Mouse (Mus musculus) neural tube, embryonic 11.5 days (tissue): ENCODE data around the gene Rnls. TPM values are rescaled to one million over a fixed set of nuclear protein-coding genes. Genes with fewer than 3 reads are reported as not detected.

Experiments used
- ATAC-seq: fragments of 200-750 bp; cut with Nextera tagmentation; 2 replicates; pipeline ENCODE4 v1.8.0; 2017; ENCODE audit warnings: moderate number of reproducible peaks, mild to moderate bottlenecking, moderate TSS enrichment, moderate library complexity; ENCODE audit not compliant: insufficient read depth, low FRiP score, low TSS enrichment
- DNase-seq: peaks from one replicate; pipeline ENCODE4 v3.0.0-alpha.2; 2015; ENCODE audit warnings: low spot score
- H3K27ac ChIP-seq: fragments of 300-500 bp; sonication (generic); 2 replicates; pipeline ENCODE4 v1.5.1; 2014; ENCODE audit warnings: low read depth, mild to moderate bottlenecking, low read length
- H3K27me3 ChIP-seq: fragments of 300-500 bp; sonication (generic); 2 replicates; pipeline ENCODE4 v1.6.1; 2014; ENCODE audit warnings: mild to moderate bottlenecking, low read length, mixed read lengths; ENCODE audit not compliant: control insufficient read depth, insufficient read depth
- H3K36me3 ChIP-seq: fragments of 300-500 bp; sonication (generic); 2 replicates; pipeline ENCODE4 v1.6.1; 2014; ENCODE audit warnings: mild to moderate bottlenecking, low read length, moderate library complexity, mixed read lengths; ENCODE audit not compliant: control insufficient read depth, insufficient read depth
- H3K4me1 ChIP-seq: fragments of 300-500 bp; sonication (generic); 2 replicates; pipeline ENCODE4 v1.6.1; 2014; ENCODE audit warnings: low read length, mixed read lengths; ENCODE audit not compliant: control insufficient read depth, insufficient read depth
- H3K4me2 ChIP-seq: fragments of 300-500 bp; sonication (generic); 2 replicates; pipeline ENCODE4 v1.6.1; 2014; ENCODE audit warnings: low read depth, mild to moderate bottlenecking, moderate library complexity
- H3K4me3 ChIP-seq: fragments of 300-500 bp; sonication (generic); 2 replicates; pipeline ENCODE4 v1.5.1; 2014; ENCODE audit warnings: low read depth, low read length
- H3K9ac ChIP-seq: fragments of 300-500 bp; sonication (generic); 2 replicates; pipeline ENCODE4 v1.6.1; 2014; ENCODE audit warnings: mild to moderate bottlenecking, low read length
- H3K9me3 ChIP-seq: fragments of 300-500 bp; sonication (generic); 2 replicates; pipeline ENCODE4 v1.6.1; 2016; ENCODE audit warnings: low read length; ENCODE audit not compliant: control insufficient read depth
- WGBS: fragments of 180-500 bp; shearing (Covaris S2); extraction: QIAGEN DNeasy Blood & Tissue Kit; methylation state at CpG from one replicate; pipeline ENCODE4 v1.1.7; 2014; 5-methylcytosine and 5-hydroxymethylcytosine counted together
- polyA plus RNA-seq: library from polyadenylated mRNA; unstranded; fragments of >200 nt; fragmentation: Nextera tagmentation; extraction: Ambion mirVana; gene quantifications from 2 replicates; pipeline ENCODE4 v1.2.1, GENCODE M21; 2014

Gene Rnls
- polyA plus RNA-seq, 1 experiment from 2014 or later = 8.2 TPM

DNA sequence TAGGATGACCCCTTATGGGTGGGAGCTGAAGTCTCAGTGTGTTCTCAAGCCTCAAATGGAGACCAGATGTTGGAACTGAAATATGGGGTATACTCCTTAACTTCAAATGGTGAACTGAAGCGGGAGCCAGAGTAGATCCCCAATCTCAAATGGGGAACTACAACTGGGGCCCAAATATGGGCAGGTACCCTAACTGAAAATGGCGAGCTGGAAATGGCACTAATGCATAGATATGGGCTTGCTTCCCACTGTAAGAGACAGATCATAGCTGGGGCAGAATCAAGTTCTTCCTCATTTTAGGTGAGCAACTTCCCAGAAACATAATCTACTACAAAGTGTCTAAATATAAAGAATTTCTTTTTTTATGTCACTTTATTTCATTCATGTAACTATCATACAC, 121.9 kb downstream of the Rnls start:
- H3K4me2 ChIP-seq = no peak overlapping the region
- no peak overlapping the region for H3K4me3 ChIP-seq
- no peaks in the 10 kb centered on the region for H3K27me3 ChIP-seq
- H3K27ac ChIP-seq = no peak overlapping the region
- 83% methylated on average over 2 of the region's 2 CpGs for WGBS
- H3K9me3 ChIP-seq = no peaks in the 10 kb centered on the region
- ATAC-seq (no peak), DNase-seq (no peak)
- no peaks in the 10 kb centered on the region for H3K4me1 ChIP-seq
- no peaks in the 10 kb centered on the region for H3K36me3 ChIP-seq
- no peak overlapping the region for H3K9ac ChIP-seq

DNA sequence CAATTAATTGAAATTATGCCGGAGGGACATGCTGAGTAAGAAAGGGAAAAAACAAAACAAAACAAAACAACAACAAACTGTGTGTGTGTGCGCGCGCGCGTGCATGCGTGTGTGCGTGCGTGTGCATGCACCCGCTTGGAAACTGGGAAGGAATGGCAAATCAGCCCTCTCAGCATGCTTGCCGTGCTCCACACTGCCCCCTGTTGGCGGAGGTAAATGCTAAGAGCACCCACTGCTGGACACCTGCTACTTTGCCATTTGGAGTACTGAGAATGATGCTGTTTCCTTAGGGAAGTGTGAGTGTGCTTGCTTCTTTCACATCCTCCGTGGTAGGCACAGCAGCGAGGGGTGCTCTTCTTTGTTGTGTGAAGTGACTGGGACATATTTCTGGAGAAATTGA, 124.1 kb downstream of the Rnls start:
- Histone ChIP-seq H3K27me3 (no peaks in the 10 kb centered on the region), H3K9me3 (no peaks in the 10 kb centered on the region), H3K4me2 (no peak overlapping the region), H3K36me3 (no peaks in the 10 kb centered on the region), H3K9ac (no peak overlapping the region), H3K27ac (no peak overlapping the region), H3K4me3 (no peak overlapping the region), H3K4me1 (no peaks in the 10 kb centered on the region)
- ATAC-seq = no peak
- DNase-seq = no peak
- 87% methylated on average over 14 of the region's 14 CpGs for WGBS

DNA sequence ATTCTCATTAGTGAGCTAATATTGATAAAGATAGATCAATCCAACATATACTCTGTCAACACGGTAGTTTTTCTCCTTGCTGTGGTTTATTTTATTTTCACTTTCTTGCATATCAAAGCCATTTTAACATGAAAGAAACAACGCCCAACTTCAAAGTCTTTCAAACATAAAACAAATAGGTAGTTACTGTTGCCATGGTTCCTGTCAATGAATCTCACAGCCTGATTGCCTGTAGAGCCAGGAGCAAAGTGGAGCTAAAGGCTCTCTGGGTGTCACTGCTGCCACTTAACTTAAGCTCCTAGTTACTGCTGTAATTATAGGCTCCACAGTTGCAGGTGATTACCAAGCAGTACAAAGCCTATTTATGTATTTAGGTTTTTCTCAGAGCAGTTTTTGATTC, 126.8 kb downstream of the Rnls start:
- no peaks in the 10 kb centered on the region for H3K4me1 ChIP-seq
- H3K27ac ChIP-seq = no peak overlapping the region
- ATAC-seq (no peak), DNase-seq (no peak)
- no peak overlapping the region for H3K4me2 ChIP-seq
- no peak overlapping the region for H3K4me3 ChIP-seq
- no peaks in the 10 kb centered on the region for H3K9me3 ChIP-seq
- WGBS = 5% methylated on average over 2 of the region's 2 CpGs
- H3K27me3 ChIP-seq = no peaks in the 10 kb centered on the region
- no peak overlapping the region for H3K9ac ChIP-seq
- H3K36me3 ChIP-seq = no peaks in the 10 kb centered on the region

DNA sequence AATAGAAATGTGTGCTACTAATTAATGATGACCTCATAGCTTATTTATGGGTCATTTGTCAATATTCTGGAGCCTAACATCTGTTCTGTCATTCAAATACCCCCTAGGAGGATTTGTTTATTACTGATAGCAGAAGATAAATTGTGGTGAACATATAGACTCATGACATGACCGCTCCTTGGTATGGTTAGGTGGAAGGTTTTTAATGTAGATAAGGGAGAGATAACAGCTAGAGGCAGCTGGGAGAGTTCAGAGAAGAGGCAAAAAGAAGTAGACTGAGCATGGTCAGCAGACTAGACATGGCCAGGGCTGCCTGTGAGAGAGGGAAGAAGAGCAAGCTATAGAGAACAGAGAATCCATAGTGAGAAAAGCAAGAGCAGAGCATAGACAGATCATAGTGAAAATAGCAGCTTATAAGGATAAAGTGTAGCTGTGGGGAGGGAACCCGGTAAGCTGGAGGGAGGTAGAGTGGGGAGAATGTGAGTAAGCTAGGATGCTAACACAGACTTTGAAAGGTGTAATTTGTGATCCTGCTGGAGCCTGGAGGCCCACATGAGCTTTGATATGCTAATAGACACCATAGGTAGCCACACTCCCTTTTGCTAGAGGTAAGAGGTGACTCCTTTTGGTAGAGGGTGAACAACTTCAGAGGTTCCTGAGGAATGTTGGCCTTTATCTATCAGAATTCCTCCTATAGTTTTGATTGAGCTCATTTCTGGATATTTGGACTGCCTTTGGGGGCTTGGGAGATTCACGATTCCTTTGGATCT, 127.7 kb downstream of the Rnls start:
- Histone ChIP-seq H3K4me1 (no peaks in the 10 kb centered on the region), H3K27ac (no peak overlapping the region), H3K4me2 (no peak overlapping the region), H3K4me3 (no peak overlapping the region), H3K36me3 (no peaks in the 10 kb centered on the region), H3K9me3 (no peaks in the 10 kb centered on the region), H3K9ac (no peak overlapping the region), H3K27me3 (no peaks in the 10 kb centered on the region)
- 34% methylated on average over 3 of the region's 3 CpGs for WGBS
- ATAC-seq (no peak), DNase-seq (no peak)

DNA sequence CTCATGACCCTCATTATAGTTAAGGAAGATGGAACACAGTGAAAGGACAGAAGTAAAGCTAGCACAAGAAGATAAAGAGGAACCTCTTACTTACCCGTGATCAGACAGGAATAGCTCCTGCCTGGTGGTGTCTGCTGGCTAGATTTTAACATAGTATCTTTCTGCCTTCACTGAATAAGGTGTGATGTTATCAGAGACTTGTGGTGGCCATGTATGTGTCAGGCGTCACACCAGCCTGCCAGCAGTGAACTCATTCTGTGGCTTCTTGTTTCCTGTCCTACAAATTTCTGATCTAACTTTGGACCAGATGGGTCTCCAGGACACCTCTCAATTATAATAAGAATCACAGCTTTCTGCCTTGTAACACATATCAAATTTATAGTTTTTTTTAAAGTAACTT, 129.7 kb downstream of the Rnls start:
- no peak overlapping the region for H3K9ac ChIP-seq
- no peak overlapping the region for H3K27ac ChIP-seq
- no peak overlapping the region for H3K4me2 ChIP-seq
- H3K27me3 ChIP-seq = no peaks in the 10 kb centered on the region
- H3K36me3 ChIP-seq = no peaks in the 10 kb centered on the region
- H3K4me1 ChIP-seq = no peaks in the 10 kb centered on the region
- no peaks in the 10 kb centered on the region for H3K9me3 ChIP-seq
- no peak for ATAC-seq
- WGBS = 81% methylated on average over 2 of the region's 2 CpGs
- no peak overlapping the region for H3K4me3 ChIP-seq
- DNase-seq = no peak

DNA sequence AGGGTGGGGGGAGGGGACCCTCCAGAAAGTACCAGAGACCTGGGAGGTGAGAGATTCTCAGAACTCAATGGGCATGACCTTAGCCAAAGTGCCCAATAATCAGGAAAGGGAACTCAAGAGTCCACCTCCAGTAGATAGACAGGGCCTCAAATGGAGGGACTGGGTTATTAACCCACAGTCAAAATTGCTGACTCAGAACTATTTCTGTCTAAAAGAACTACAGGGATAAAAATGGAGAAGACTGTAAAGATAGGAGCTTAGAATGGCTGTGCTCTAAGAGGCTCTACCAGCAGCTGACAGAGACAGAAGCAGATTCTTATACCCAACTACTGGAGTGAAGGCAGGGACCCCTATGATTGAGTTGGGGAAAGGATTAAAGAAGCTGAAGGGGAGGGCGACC, 132.9 kb downstream of the Rnls start:
- Histone ChIP-seq H3K27me3 (no peaks in the 10 kb centered on the region), H3K27ac (no peak overlapping the region), H3K36me3 (no peaks in the 10 kb centered on the region), H3K4me2 (no peak overlapping the region), H3K4me1 (no peaks in the 10 kb centered on the region), H3K9me3 (no peaks in the 10 kb centered on the region), H3K4me3 (no peak overlapping the region), H3K9ac (no peak overlapping the region)
- WGBS = 68% methylated on average over 1 of the region's 1 CpGs
- no peak for DNase-seq
- ATAC-seq = no peak

DNA sequence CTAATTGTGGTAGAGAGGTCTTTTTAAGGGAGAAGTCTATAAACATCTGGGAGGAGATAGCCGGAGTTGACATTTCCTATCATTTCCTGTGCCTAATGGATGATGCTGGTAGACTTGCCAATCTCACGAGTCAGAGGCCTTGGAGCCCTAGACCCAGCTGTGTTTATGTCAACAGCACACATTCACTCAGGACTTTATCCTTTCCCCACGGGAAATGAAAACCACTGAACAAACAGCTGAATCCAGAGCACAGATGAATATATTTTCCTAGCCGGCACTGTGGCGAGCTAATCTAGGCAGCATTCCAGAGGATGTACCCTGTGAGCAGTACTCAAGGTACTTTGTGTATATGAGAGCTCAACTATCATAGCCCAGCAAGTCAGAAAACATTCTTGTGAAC, 138.2 kb downstream of the Rnls start:
- Histone ChIP-seq H3K9ac (no peak overlapping the region), H3K27me3 (no peaks in the 10 kb centered on the region), H3K4me1 (no peaks in the 10 kb centered on the region), H3K9me3 (no peaks in the 10 kb centered on the region), H3K27ac (no peak overlapping the region), H3K36me3 (no peaks in the 10 kb centered on the region), H3K4me2 (no peak overlapping the region), H3K4me3 (no peak overlapping the region)
- WGBS = 73% methylated on average over 5 of the region's 5 CpGs
- DNase-seq (no peak), ATAC-seq (no peak)

GRCm38 (mm10) chr19:33252226-33252625, 139.9 kb downstream of the Rnls start:
- Histone ChIP-seq H3K36me3 (no peaks in the 10 kb centered on the region), H3K4me3 (no peak overlapping the region), H3K9ac (no peak overlapping the region), H3K9me3 (no peaks in the 10 kb centered on the region), H3K27ac (no peak overlapping the region), H3K4me2 (no peak overlapping the region), H3K4me1 (no peaks in the 10 kb centered on the region), H3K27me3 (no peaks in the 10 kb centered on the region)
- 87% methylated on average over 5 of the region's 5 CpGs for WGBS
- DNase-seq = no peak
- ATAC-seq = no peak

DNA sequence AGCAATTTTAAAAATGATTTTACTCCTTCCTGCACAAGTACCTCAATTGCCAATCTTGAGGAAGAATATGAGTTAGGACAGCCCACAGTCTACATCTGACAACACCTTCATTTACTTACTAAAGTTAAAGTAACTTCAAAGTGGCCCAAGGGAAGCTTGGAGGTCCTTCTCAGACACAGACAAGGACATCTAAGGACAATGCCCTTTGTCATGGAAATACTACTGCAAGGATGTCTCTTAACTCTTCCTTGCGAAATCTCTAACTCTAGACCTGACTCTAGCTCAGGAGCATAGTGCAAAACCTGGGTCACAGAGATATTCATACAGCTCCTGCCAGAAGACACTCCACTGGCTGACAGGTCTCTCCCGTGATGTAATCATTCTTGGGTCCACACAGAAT, 147.9 kb downstream of the Rnls start:
- ATAC-seq (no peak), DNase-seq (no peak)
- Histone ChIP-seq H3K36me3 (no peaks in the 10 kb centered on the region), H3K9ac (no peak overlapping the region), H3K4me1 (no peaks in the 10 kb centered on the region), H3K4me3 (no peak overlapping the region), H3K27ac (no peak overlapping the region), H3K4me2 (no peak overlapping the region), H3K27me3 (no peaks in the 10 kb centered on the region), H3K9me3 (no peaks in the 10 kb centered on the region)
- WGBS = 74% methylated on average over 2 of the region's 2 CpGs
